Mouse (Mus musculus) left cerebral cortex, adult 18-20 months (tissue): ENCODE data around the gene Smarcc1. TPM values are rescaled to one million over a fixed set of nuclear protein-coding genes. Genes with fewer than 3 reads are reported as not detected.
A peak's percentile ranks its signal among the peaks of the same experiment; 100 is the strongest.

Experiments used
- DNase-seq, 2 experiments: peaks; one replicate each; pipeline ENCODE4 v3.0.0; 2021 to 2022; ENCODE audit warnings: low spot score in 2 of 2, mixed read lengths in 1 of 2
- microRNA-seq, 2 experiments: library from miRNA; unstranded; fragments of <30 nt; microRNA quantifications; one replicate each; pipeline ENCODE4 v1.2.0; 2021
- total RNA-seq, 2 experiments: library from RNA; stranded (reverse); gene quantifications; 2 replicates each; pipeline ENCODE4 v1.2.3; 2021

The Smarcc1 gene
- total RNA-seq, 2 experiments from 2014 or later: 69.0 to 72.1 TPM

DNA sequence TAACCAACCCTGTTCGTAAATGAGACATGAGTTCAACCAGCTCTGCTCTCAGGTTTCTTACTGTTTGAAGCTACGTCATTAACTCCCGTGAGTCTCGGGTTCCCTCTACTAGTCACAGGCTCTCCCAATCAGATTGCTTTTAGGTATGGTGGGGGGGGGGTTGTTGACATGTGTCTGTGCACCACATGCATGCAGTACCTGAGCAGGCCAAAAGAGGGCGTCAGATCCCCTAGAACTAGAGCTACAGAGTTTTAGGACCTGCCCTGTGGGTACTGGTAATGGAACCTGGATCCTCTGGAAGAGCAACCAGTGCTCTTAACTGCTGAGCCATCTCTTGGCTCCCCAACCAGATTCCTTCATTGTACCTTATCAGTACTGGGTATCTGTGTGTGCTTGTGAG is 158.4 kb downstream of the Smarcc1 start:
- DNase-seq: no peak

DNA sequence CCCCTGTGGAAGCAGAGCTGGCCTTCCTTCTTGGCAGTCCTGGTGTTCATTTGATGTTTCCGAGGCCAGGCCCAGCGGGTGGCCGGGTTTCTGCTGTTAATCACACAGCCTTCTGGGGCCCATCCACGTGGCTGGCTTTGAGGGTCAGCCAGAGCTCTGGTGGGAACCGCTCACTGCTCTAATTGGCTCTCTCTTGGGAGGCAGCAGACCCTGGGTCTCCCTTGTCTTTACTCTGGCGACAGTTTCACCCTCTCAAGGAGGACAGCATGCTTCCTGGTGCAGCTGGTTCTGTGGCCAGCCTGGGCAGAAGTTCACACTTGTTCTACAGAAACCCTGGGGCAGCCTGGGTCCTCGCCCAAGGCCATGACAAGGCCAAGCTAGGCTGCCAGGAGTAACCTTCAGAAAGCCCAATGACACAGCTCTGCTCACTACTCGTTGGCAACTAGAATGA is 159.9 kb downstream of the Smarcc1 start:
- DNase-seq: peak in 1 of 2 experiments; percentile 60

DNA sequence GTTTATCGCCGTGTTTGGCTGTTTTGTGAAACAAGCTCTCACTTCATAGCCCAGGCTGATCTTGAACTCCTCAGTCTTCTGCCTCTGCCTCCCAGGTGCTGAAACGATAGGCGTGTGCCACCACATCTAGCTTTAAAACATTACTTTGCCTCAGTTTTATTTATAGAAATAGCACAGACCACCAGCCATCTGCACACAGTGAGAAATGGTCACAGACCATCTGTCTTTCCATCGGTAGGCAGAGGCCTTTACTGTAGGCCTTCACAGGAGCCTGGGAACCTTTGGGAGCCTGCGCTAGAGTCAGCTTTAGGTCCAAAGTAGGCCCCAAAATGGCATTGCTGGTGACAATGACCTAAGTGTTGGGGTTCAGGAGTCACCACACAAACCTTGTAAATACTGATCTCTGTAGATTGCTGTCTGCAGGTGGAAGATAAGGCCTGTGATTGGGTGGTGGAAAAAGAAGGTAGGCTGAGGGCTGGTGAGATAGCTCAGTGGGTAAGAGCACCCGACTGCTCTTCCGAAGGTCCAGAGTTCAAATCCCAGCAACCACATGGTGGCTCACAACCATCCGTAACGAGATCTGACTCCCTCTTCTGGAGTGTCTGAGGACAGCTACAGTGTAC is 166.7 kb downstream of the Smarcc1 start:
- DNase-seq: no peak

DNA sequence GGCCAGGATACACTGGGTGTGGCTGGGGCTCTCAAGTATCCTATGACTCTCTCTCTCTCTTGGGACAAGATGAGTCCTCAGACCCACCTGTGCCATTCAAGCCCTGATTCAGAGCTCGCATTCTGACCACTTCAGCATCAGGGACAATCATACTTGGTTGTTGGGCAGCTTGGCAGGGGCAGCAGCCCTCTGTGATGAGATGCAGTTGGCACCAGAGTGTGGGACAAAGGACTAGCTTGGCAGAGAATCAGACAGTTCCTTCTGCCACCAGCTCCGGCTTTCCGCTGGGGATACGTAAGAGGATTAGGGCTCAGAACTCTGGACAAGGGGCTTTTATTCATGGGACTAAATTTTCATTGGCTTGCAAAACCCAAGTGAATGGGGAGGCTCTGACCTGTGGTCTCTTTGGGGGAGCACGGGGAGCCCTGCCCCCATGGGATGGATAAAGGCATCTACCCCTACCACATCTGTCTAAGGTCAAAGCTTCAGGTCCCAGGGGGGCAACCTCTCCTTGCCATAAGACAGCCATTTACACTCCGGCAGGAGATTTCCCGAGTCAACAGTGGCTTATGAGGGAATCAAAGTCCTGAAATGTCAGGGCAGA is 169.9 kb downstream of the Smarcc1 start:
- DNase-seq: peak; percentile 26 to 31

Small RNA genes within 50 kb of the gene (microRNA-seq; reads per million reads assigned to microRNA genes)
- 30.2 to 32.1 reads per million in 2 experiments for gene Mir6236

Other genes with a start within 250 kb of the Smarcc1 start
- gene Cdc25a, start 242.1 kb upstream of the Smarcc1 start, total RNA-seq: 1 to 10 TPM; 5.4 to 6.6 TPM
- gene Map4, start 186.2 kb upstream of the Smarcc1 start, total RNA-seq: 100 to 1,000 TPM; 375 to 386 TPM
- 100 to 1,000 TPM; 168 to 171 TPM for gene Dhx30, start 122 bp downstream of the Smarcc1 start, total RNA-seq
- gene Cspg5, start 126.1 kb downstream of the Smarcc1 start, total RNA-seq: 100 to 1,000 TPM; 365 to 384 TPM
- 10 to 100 TPM in 1 of 2 experiments, 1 to 10 TPM in 1; 10.0 to 13.6 TPM for gene Elp6, start 187.5 kb downstream of the Smarcc1 start, total RNA-seq
- gene Scap, start 215.6 kb downstream of the Smarcc1 start, total RNA-seq: 100 to 1,000 TPM in 1 of 2 experiments, 10 to 100 TPM in 1; 91.7 to 103 TPM